Mouse (Mus musculus) T-helper 1 cell (primary cell): ENCODE measurements around the gene Nol12.

Source experiments
- in situ Hi-C: fragments of 300-600 bp; cut with MboI, MseI; formaldehyde crosslinking; loops from one replicate; pipeline ENCODE4 v1.15.1; 2025; ENCODE audit warnings: high pct_unique_total_duplicates

The Nol12 gene

DNA sequence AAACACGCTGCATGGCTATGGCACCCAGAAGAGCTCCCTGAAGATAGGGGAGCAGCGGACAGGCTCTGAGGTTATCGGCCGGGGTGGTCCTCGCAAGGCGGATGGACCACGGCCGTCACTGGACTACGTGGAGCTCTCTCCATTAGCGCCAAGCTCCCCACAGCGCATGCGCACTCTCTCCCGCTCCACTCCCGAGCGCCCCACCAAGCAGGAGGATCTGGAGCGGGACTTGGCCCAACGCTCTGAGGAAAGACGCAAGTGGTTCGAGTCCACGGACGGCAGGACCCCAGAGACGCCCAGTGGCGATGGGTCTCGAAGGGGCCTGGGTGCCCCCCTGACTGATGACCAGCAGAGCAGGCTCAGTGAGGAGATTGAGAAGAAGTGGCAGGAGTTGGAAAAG, 58.2 kb downstream of the Nol12 start:
- in situ Hi-C loops, result no loop called here
